Mouse (Mus musculus) liver, embryonic 11.5 days (tissue): ENCODE data around the gene Elmod1. TPM values are rescaled to one million over a fixed set of nuclear protein-coding genes. Genes with fewer than 3 reads are reported as not detected.
"Not testable (repeated sequence)": the region's sequence is repeated elsewhere in the genome, so short reads cannot be mapped to it uniquely, and the experiment has no call there.

Experiments used
- ATAC-seq: fragments of 200-750 bp; cut with Nextera tagmentation; replicated peaks from 2 replicates; pipeline ENCODE4 v1.8.0; 2017; ENCODE audit warnings: moderate number of reproducible peaks, mild to moderate bottlenecking, moderate TSS enrichment, moderate library complexity; ENCODE audit not compliant: low FRiP score
- DNase-seq: peaks from one replicate; pipeline ENCODE4 v3.0.0-alpha.2; 2017; ENCODE audit warnings: low spot score
- H3K27ac ChIP-seq: fragments of 300-500 bp; sonication (generic); 2 replicates; pipeline ENCODE4 v1.5.1; 2014; ENCODE audit warnings: mild to moderate bottlenecking, low read depth, low read length, control low read depth
- H3K27me3 ChIP-seq: fragments of 300-500 bp; sonication (generic); replicated peaks from 2 replicates; pipeline ENCODE4 v1.6.1; 2014; ENCODE audit warnings: low read length, mixed read lengths; ENCODE audit not compliant: control insufficient read depth, insufficient read depth
- H3K36me3 ChIP-seq: fragments of 300-500 bp; sonication (generic); 2 replicates; pipeline ENCODE4 v1.6.1; 2014; ENCODE audit warnings: mild to moderate bottlenecking, low read length, moderate library complexity, mixed read lengths; ENCODE audit not compliant: control insufficient read depth, insufficient read depth
- H3K4me1 ChIP-seq: fragments of 300-500 bp; sonication (generic); replicated peaks from 2 replicates; pipeline ENCODE4 v1.6.1; 2014; ENCODE audit warnings: low read length, mixed read lengths; ENCODE audit not compliant: control insufficient read depth, insufficient read depth
- H3K4me2 ChIP-seq: fragments of 300-500 bp; sonication (generic); 2 replicates; pipeline ENCODE4 v1.6.1; 2014; ENCODE audit warnings: mild to moderate bottlenecking, control low read depth, moderate library complexity
- H3K4me3 ChIP-seq: fragments of 300-500 bp; sonication (generic); 2 replicates; pipeline ENCODE4 v1.5.1; 2014; ENCODE audit warnings: low read depth, low read length, control low read depth
- H3K9ac ChIP-seq: fragments of 300-500 bp; sonication (generic); 2 replicates; pipeline ENCODE4 v1.6.1; 2014; ENCODE audit warnings: low read depth, low read length, control low read depth
- H3K9me3 ChIP-seq: fragments of 300-500 bp; sonication (generic); 2 replicates; pipeline ENCODE4 v1.6.1; 2016; ENCODE audit warnings: low read length, inconsistent platforms, mixed read lengths; ENCODE audit not compliant: control insufficient read depth
- WGBS: fragments of 180-500 bp; shearing (Covaris S2); extraction: QIAGEN DNeasy Blood & Tissue Kit; methylation state at CpG from one replicate; pipeline ENCODE4 v1.1.7; 2014; 5-methylcytosine and 5-hydroxymethylcytosine counted together
- polyA plus RNA-seq: library from polyadenylated mRNA; unstranded; fragments of >200 nt; fragmentation: Nextera tagmentation; extraction: Ambion mirVana; gene quantifications from 2 replicates; pipeline ENCODE4 v1.2.1, GENCODE M21; 2014

Gene Elmod1
- polyA plus RNA-seq = 0.07 TPM in 1 of 2 replicates, not detected in the other

DNA sequence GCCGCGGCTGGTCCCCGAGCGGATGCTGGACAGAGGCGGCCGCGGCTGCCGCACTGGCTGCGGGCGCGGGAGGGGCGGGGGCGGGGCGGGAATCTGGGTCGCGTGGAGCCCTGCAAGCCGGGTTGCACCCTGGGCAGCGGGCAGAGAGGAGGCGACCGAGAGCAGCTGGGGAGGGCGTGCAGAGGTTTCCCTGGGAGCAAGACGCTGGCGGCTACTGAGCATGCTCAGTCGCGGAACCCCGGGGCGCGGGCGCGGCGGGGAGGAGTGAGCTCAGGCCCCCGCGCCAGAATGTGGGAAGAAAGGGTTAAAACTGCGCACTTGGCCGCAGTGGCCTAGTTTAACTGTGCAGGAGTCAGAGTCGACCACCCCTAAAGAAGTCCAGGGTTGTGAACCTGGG is at the start of gene Elmod1:
TSS of gene Elmod1 (minus strand) at position 180 of the 397 bp plus-strand sequence.
- no peak within 1 kb of the TSS for H3K9ac ChIP-seq
- no peak within 1 kb of the TSS for H3K27ac ChIP-seq
- under 1% methylated on average over 35 of the region's 36 CpGs for whole genome bisulfite sequencing
- no peaks in the 10 kb centered on the region for H3K9me3 ChIP-seq
- H3K36me3 ChIP-seq = no peaks in the 10 kb centered on the region
- peak within 1 kb of the TSS; percentile 49 for H3K4me3 ChIP-seq
- H3K27me3 ChIP-seq = peaks cover 32% of the 10 kb centered on the region
- DNase-seq (peak; percentile 47), ATAC-seq (0 out of 2 replicates have a peak, but pooled peaks have one; percentile 29)
- peak within 1 kb of the TSS; percentile 75 for H3K4me2 ChIP-seq
- peaks cover 3% of the 10 kb centered on the region; the same call in 1 of the 2 replicates for H3K4me1 ChIP-seq

DNA sequence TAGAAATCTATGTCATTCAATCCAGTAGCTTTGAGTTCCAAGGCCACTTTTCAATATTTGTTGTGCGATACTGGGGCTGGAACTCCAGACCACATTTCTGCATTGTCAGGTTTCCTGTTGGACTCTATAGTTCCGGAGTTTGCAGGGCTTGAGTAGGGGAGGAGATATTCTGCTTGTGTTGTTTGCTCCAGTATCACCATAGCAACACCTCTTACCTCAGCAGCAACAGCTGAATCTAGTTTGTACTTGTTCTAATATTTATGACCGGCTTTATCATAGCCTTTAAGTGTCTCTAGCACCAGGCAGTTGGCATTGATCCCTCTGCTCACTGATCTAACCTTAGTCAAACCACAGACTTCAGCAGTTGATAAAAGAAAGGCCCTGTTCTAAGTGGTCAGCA is 47.7 kb upstream of the Elmod1 start:
- Histone ChIP-seq H3K9ac (no peak overlapping the region), H3K36me3 (no peaks in the 10 kb centered on the region), H3K4me2 (no peak overlapping the region), H3K9me3 (no peaks in the 10 kb centered on the region), H3K4me1 (no peaks in the 10 kb centered on the region), H3K27me3 (no peaks in the 10 kb centered on the region), H3K27ac (no peak overlapping the region), H3K4me3 (no peak overlapping the region)
- DNase-seq = no peak
- ATAC-seq = no peak
- 80% methylated on average over 3 of the region's 3 CpGs for WGBS

DNA sequence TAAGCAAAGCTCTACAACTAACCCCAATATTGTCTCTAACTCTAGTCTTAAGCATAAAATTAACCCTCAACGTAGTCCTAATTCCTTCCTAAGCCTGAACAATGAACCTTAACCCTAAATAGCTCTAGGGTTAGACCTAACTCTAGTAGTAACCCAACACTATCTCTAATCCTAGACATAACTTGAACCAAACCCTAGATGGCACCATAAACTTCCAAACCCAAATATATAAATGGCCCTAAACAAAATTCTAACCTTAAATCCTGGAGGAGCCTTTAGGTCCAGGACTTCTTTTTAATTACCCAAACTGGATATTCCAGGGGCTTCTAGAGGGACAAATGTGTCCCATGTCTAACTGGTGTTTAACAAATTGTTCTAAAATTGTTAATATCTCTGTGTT is 19.4 kb upstream of the Elmod1 start:
- no peak overlapping the region for H3K9ac ChIP-seq
- H3K4me3 ChIP-seq = no peak overlapping the region
- ATAC-seq (no peak), DNase-seq (no peak)
- H3K27ac ChIP-seq = no peak overlapping the region
- no peaks in the 10 kb centered on the region for H3K36me3 ChIP-seq
- no peak overlapping the region for H3K4me2 ChIP-seq
- no peaks in the 10 kb centered on the region for H3K4me1 ChIP-seq
- H3K27me3 ChIP-seq = no peaks in the 10 kb centered on the region
- WGBS = 60% methylated on average over 1 of the region's 1 CpGs
- no peaks in the 10 kb centered on the region for H3K9me3 ChIP-seq

DNA sequence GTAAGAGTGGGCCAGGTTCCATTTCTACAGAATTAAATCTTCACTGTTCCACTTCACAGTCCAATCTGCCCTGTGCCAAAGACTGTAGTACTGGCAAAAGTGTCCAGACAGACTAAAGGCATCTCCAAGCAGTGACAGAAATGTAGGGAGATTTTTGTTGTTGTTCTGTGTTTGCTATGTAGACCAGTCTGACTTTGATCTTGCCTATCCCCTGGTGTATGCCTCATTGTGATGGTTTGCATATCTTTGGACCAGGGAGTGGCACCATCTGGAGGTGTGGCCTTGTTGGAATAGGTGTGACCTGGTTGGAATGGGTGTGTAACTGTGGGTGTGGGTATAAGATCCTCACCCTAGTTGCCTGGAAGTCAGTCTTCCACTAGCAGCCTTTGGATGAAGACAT is 17.5 kb upstream of the Elmod1 start:
- not testable (repeated sequence) for H3K27me3 ChIP-seq, ATAC-seq, H3K4me2 ChIP-seq, H3K4me3 ChIP-seq, DNase-seq, H3K9ac ChIP-seq, H3K36me3 ChIP-seq, H3K27ac ChIP-seq, H3K9me3 ChIP-seq, H3K4me1 ChIP-seq

DNA sequence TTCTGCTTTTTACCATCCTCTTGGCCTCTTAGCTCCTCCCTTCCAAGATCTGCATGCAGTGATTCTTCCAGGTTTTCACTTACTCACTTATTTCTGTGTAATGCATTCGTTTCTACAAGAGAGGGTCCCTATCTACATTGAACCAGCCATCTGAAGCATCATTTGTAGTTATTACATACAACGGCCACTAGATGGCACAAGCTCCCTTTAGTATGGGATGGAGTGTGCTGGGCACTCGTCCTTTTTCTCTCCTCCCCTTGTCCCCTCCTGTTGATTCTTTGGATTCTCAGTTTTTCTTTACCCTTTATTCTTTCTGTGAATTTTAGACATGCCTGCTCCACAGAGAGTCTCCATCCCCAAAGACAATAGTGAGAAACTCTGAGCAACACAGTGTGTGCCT is 15.8 kb upstream of the Elmod1 start:
- Histone ChIP-seq H3K36me3 (no peaks in the 10 kb centered on the region), H3K4me1 (no peaks in the 10 kb centered on the region), H3K4me3 (no peak overlapping the region), H3K9me3 (no peaks in the 10 kb centered on the region), H3K9ac (no peak overlapping the region), H3K27ac (no peak overlapping the region), H3K4me2 (no peak overlapping the region), H3K27me3 (no peaks in the 10 kb centered on the region)
- ATAC-seq (no peak), DNase-seq (no peak)
- WGBS = 5% methylated on average over 3 of the region's 3 CpGs

DNA sequence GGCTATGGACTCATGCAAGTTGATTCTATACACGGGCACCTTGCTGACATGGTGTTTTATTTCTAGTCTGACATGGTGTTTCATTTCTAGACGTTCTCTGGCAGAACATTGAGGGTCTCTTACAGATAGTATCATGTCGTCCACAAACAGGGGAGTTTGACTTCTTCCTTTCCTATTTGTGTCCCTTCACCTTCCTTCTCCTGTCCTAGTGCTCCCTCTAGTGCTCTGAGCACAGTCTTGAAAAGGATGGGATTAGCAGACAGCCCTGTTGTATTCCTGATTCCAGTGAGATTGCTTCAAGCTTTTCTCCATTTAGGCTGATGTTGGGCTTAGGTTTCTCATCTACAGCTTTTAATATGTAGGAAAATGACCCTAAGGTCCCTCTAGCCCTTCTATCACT is 11.9 kb upstream of the Elmod1 start:
- 36% methylated on average over 3 of the region's 3 CpGs for WGBS
- DNase-seq = no peak
- Histone ChIP-seq H3K27me3 (no peaks in the 10 kb centered on the region), H3K9ac (no peak overlapping the region), H3K4me2 (no peak overlapping the region), H3K27ac (no peak overlapping the region), H3K4me1 (no peaks in the 10 kb centered on the region), H3K9me3 (no peaks in the 10 kb centered on the region), H3K36me3 (no peaks in the 10 kb centered on the region), H3K4me3 (no peak overlapping the region)
- ATAC-seq = no peak

DNA sequence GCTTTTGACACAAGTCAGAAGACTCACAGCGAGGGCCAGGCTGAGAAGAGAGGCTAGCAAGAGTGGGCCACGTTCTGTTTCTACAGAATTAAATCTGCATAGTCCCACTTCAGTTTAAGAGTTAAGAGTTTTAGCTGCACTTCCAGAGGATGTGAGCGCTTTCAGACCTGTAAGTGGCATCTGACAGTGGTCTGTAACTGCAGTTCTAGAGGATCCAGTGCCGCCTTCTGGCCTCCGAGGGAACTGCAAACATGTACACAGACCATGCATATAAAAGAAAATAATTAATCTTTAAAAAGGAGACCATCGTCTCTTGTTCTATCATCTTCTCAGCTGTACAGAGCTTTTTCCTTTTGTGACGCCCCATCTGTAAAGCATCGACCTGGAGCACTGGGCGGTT is 9.8 kb upstream of the Elmod1 start:
- no peak for DNase-seq
- WGBS = 31% methylated on average over 9 of the region's 9 CpGs
- no peak overlapping the region for H3K4me3 ChIP-seq
- no peak overlapping the region for H3K4me2 ChIP-seq
- no peaks in the 10 kb centered on the region for H3K36me3 ChIP-seq
- H3K27ac ChIP-seq = no peak overlapping the region
- no peak for ATAC-seq
- H3K9me3 ChIP-seq = no peaks in the 10 kb centered on the region
- H3K9ac ChIP-seq = no peak overlapping the region
- no peaks in the 10 kb centered on the region for H3K4me1 ChIP-seq
- no peaks in the 10 kb centered on the region for H3K27me3 ChIP-seq

DNA sequence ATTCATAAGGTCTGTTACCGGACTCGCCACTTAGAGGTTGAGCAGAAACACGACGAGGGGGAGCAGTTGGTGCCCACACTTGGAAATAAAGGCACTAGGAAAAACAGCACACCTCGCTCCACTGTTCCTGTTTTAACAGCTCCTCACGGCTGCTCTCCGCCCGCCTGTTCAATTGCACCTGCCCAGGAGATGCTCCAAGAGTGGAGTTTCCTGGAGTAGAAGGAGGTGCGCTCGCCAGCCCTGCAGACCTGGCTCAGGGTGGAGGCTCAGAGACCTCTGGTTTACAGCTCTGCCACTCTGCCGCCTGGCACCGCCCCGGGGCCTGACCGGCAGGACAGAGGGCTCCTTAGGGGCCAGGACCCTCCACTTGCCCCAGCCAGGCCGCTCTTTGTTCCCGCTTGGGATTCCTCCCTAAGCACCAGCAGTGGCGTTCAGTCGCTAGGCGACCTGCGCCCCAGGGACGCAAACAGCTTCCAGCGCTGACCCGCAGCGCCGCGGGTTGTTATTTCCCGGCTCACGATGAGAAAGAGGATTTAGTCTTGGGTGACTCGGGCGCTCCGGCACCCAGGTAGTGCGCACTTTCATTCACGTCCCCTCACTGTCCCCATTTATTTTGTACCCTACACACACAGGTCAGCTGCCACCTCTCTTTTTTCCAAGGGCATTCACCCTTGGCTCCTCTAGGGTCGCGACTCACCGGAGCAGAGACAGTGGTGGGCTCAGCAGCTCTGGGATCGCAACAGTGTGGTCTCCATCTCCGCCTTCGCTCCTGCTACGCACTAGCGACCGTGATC is 576 bp downstream of the Elmod1 start:
- 4% methylated on average over 42 of the region's 42 CpGs for WGBS
- peaks cover 3% of the 10 kb centered on the region; the same call in 1 of the 2 replicates for H3K4me1 ChIP-seq
- ATAC-seq = no peak
- H3K9ac ChIP-seq = no peak overlapping the region
- DNase-seq = no peak
- H3K27me3 ChIP-seq = peaks cover 32% of the 10 kb centered on the region
- H3K4me3 ChIP-seq = peak overlapping the region; percentile 49
- no peaks in the 10 kb centered on the region for H3K36me3 ChIP-seq
- H3K4me2 ChIP-seq = peak overlapping the region; percentile 75
- H3K9me3 ChIP-seq = no peaks in the 10 kb centered on the region
- no peak overlapping the region for H3K27ac ChIP-seq

DNA sequence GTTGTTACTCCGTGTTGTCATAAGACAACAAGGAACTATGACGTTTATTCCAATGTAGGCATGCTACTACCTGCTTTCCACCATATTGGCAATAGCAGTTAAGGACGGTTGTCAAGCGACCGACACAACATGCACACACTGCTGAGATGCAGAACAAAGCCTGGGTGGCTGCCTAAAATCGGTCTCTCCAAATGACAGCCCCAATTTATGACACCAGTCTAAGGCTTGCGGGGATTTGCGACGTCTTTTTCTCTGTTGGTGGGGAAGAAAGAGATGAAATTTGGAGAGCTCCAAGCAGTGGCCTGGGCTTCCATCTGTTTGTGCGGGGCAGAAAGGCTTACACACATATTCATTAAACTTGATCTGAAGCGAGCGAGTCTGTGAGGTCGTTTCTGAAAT is 1.2 kb downstream of the Elmod1 start:
- H3K9me3 ChIP-seq = no peaks in the 10 kb centered on the region
- ATAC-seq = no peak
- H3K4me2 ChIP-seq = no peak overlapping the region
- no peak overlapping the region for H3K4me3 ChIP-seq
- no peak for DNase-seq
- H3K36me3 ChIP-seq = no peaks in the 10 kb centered on the region
- no peak overlapping the region for H3K9ac ChIP-seq
- H3K27ac ChIP-seq = no peak overlapping the region
- 26% methylated on average over 13 of the region's 13 CpGs for WGBS
- H3K27me3 ChIP-seq = peaks cover 32% of the 10 kb centered on the region
- peaks cover 3% of the 10 kb centered on the region; the same call in 1 of the 2 replicates for H3K4me1 ChIP-seq
